Mouse (Mus musculus): Measurements from ENCODE around the gene Crispld2.

The Crispld2 gene

DNA sequence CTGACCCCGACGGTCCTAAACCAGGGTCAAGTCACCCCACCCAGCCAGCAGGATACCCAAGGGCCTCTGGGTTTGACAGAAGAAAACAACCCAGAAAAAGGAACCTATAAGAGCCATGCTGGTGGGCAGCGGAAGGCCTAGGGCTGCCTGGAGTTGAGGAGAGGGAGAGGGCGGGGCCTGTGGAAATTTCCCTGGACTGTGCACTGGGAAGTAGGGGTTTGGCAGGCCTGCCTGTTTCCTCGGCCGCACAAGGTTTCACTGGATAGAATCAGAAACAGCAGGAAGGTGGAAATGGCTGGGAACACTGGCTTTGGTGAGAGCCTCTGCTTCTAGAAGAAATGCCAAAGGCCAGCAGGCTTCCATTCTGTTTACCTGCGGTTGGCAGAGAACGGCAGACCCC is 80.6 kb downstream of the Crispld2 start:
- DNase-seq, result peak; percentile 53 to 68

- peak; percentile 65 to 68 for DNase-seq
Observed at GRCm38 (mm10) chr8:120074516-120074915, 82.3 kb downstream of the Crispld2 start.

DNA sequence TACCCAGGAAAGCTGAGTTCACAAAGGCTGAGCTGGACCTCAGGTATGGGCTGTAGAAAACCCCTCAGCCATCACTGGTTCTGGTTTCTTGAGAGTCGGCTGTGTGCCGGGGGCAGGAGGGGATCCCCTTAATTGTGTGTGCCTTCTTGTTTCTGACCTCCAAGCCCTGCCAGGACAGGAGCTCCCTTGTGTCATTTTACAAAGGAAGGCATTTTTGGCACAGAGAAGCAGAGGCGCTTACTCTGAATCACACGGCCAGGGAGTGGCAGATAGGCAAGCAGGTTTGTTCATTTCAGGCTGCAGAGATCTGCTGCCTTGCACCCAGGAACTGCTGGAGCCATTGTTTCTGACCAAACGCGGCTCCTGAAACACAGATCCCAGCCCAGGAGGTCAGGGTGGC is 83.1 kb downstream of the Crispld2 start:
- DNase-seq, result no peak

- DNase-seq, result peak; percentile 81 to 96
Observed at GRCm38 (mm10) chr8:120078080-120078479, 85.8 kb downstream of the Crispld2 start.

- DNase-seq, result no peak
Observed at GRCm38 (mm10) chr8:120079361-120079760, 87.1 kb downstream of the Crispld2 start.

DNA sequence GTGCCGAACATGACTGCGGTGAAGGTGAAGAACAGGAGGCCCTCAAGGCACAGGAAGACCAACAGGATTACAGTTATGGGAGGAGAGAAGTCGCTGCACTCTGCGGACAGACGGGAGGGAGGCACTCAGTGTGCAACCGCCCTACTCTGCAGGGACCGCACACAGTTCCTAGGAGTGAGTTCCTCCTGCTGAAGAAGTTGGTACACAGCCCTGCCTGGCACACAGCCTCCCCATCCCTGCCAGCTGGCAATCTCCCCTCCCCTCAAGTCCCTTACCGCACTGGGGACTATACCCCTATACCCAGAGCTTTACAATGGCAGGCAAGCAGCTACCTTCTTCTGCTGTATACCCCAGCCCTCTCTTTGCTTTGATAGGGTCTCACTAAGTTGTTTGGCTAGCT is 91.0 kb downstream of the Crispld2 start:
- no peak for DNase-seq

- DNase-seq, result no peak
Observed at GRCm38 (mm10) chr8:120084783-120085182, 92.5 kb downstream of the Crispld2 start.

- no peak for DNase-seq
Observed at GRCm38 (mm10) chr8:120089511-120089910, 97.3 kb downstream of the Crispld2 start.

- DNase-seq, result no peak
Observed at GRCm38 (mm10) chr8:120091032-120091431, 98.8 kb downstream of the Crispld2 start.

GRCm38 (mm10) chr8:120093103-120093502 is 100.9 kb downstream of the Crispld2 start:
- DNase-seq, result no peak

- DNase-seq, result no peak
Observed at GRCm38 (mm10) chr8:120094801-120095200, 102.6 kb downstream of the Crispld2 start.

GRCm38 (mm10) chr8:120096486-120096885 is 104.2 kb downstream of the Crispld2 start:
- peak; percentile 50 to 52 for DNase-seq

DNA sequence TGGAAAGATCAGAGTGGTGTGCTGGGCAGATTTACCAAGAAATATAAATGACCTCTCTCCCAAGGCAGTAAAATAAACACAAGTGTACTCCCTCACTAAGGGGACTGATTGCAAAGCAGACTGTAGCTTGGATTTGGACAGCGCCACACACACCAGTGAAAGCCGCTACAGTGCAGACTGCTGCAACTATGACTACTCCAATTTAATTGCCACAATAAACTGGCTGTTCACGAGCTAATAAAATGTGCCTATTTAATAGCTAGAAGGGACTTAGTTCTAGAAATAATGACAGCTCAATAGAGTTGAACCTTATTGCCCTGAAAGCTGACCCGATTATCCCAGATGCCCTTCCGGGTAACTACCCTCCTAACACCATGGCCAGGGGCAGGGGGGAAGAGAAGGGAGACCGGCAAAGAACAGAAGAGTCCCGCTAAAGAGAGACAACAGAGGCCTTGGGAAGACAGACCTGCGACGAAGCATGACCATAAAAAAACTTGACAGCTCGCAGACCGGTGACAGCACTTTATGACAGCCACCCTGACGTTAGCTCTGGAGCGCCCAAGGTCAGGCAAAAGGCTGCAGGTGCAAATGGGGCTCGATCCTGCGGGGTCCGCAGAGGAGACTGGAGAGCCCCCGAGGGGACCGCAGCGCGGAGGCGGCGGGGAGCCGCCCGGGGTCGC is 108.3 kb downstream of the Crispld2 start:
- no peak for DNase-seq

DNA sequence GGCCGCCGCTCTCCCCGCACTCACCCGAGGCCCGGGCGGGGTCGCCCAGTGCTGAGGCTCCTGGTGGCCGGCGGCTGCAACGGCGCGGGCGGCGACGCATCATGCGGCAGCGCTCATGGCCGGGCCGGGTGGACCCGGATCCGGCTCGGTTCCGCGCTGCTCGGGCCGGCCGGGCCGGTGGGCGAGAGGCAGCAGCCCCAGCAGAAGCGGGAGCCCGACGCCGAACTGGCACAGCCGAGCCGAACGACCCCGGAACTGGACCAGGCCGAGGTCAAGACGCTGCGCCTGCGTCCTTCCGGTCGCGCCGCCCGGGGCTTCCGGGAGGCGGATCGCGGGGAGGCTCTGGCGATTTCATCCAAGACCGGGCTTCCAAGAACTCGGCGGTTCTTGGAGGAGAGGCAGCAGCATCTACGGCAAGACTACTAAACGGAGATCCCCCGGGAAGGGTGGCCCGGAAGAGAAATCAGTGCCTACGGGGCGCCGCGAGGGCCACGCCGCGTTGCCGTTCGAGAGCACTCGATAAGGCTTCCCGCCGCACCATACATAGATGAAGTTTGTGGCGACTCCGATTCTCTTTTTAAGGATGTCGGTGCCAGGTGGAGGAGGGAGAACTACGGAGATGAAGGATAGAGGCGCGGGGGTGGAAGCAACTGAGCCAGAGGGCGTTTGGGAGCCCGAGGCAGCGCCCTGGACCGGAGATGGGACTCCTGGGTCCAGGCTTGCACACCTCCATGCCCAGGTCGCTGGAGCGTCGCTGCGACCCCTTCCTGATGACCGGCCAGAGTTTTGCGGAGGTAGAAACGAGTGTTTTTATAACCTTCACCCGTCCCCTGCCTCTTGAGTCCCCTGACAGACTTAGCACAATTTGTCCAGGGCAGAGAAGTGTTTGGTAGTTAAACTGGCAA is 109.1 kb downstream of the Crispld2 start, which contains the start of gene Zdhhc7:
Gene Zdhhc7, minus strand, starts transcription at position 415 of the 905 bp plus-strand sequence.
- DNase-seq, result peak; percentile 84 to 90

All from kidney, postnatal 36 days (tissue).